Mouse (Mus musculus) ovary, adult 10 weeks (tissue): Measurements from ENCODE around the gene Gbx1. TPM values are rescaled to one million over a fixed set of nuclear protein-coding genes. Genes with fewer than 3 reads are reported as not detected.

Source experiments
- polyA plus RNA-seq: library from polyadenylated mRNA; stranded (reverse); fragments of 350-450 nt; fragmentation: Illumina TruSeq; extraction: RNeasy Lipid Tissue Mini Kit (QIAGEN cat#74804); gene quantifications from one replicate; pipeline ENCODE4 v1.2.3, GENCODE M21; 2014

Gbx1 gene
- not detected for polyA plus RNA-seq

GRCm38 (mm10) chr5:24526889-24527230, at the start of gene Gbx1:
Gbx1 (minus strand) TSS chr5:24527202.

GRCm38 (mm10) chr5:24556709-24557108, 29.7 kb upstream of the Gbx1 start, which contains the start of gene 4931409K22Rik:
4931409K22Rik (minus strand) TSS chr5:24556809.

GRCm38 (mm10) chr5:24540387-24541143, 13.6 kb upstream of the Gbx1 start, which contains the start of gene Asb10:
Asb10 (minus strand) TSS chr5:24540978.

Other genes with a start within 250 kb of the Gbx1 start
- 0.43 TPM for gene Kcnh2, start 175.6 kb downstream of the Gbx1 start, polyA plus RNA-seq
- gene Nos3, start 162.4 kb downstream of the Gbx1 start, polyA plus RNA-seq: 0.31 TPM
- gene Atg9b, start 135.1 kb downstream of the Gbx1 start, polyA plus RNA-seq: not detected
- gene Abcb8, start 133.5 kb downstream of the Gbx1 start, polyA plus RNA-seq: 2.1 TPM
- not detected for gene Asic3, start 113.8 kb downstream of the Gbx1 start, polyA plus RNA-seq
- 8.9 TPM for gene Cdk5, start 103.7 kb downstream of the Gbx1 start, polyA plus RNA-seq
- gene Slc4a2, start 103.4 kb downstream of the Gbx1 start, polyA plus RNA-seq: 5.9 TPM
- 1.3 TPM for gene Fastk, start 81.9 kb downstream of the Gbx1 start, polyA plus RNA-seq
- gene Tmub1, start 79.3 kb downstream of the Gbx1 start, polyA plus RNA-seq: 0.66 TPM
- gene Agap3, start 75.0 kb downstream of the Gbx1 start, polyA plus RNA-seq: 2.7 TPM
- not detected for gene Asb10, start 13.8 kb upstream of the Gbx1 start, polyA plus RNA-seq
- gene 4931409K22Rik, start 29.6 kb upstream of the Gbx1 start, polyA plus RNA-seq: not detected
- gene Abcf2, start 50.3 kb upstream of the Gbx1 start, polyA plus RNA-seq: 14.2 TPM
- 1.1 TPM for gene Chpf2, start 59.5 kb upstream of the Gbx1 start, polyA plus RNA-seq
- gene Smarcd3, start 97.2 kb upstream of the Gbx1 start, polyA plus RNA-seq: 2.3 TPM
- 50.7 TPM for gene Nub1, start 158.3 kb upstream of the Gbx1 start, polyA plus RNA-seq
- 0.23 TPM for gene Wdr86, start 203.5 kb upstream of the Gbx1 start, polyA plus RNA-seq
- not detected for gene Crygn, start 230.8 kb upstream of the Gbx1 start, polyA plus RNA-seq